Mouse (Mus musculus) midbrain, embryonic 15.5 days (tissue): ENCODE measurements around the gene Map10. TPM values are rescaled to one million over a fixed set of nuclear protein-coding genes. Genes with fewer than 3 reads are reported as not detected.

Experiments
- ATAC-seq: fragments of 200-750 bp; cut with Nextera tagmentation; replicated peaks from 2 replicates; pipeline ENCODE4 v1.8.0; 2017; ENCODE audit warnings: moderate TSS enrichment
- H3K27ac ChIP-seq: fragments of 300-500 bp; sonication (generic); 2 replicates; pipeline ENCODE4 v1.5.1; 2015; ENCODE audit warnings: mild to moderate bottlenecking, inconsistent platforms
- H3K27me3 ChIP-seq: fragments of 300-500 bp; sonication (generic); replicated peaks from 2 replicates; pipeline ENCODE4 v1.6.1; 2015; ENCODE audit warnings: inconsistent platforms
- H3K36me3 ChIP-seq: fragments of 300-500 bp; sonication (generic); replicated peaks from 2 replicates; pipeline ENCODE4 v1.6.1; 2015; ENCODE audit warnings: inconsistent platforms
- H3K4me1 ChIP-seq: fragments of 300-500 bp; sonication (generic); 2 replicates; pipeline ENCODE4 v1.6.1; 2015; ENCODE audit warnings: inconsistent platforms
- H3K4me2 ChIP-seq: fragments of 300-500 bp; sonication (generic); 2 replicates; pipeline ENCODE4 v1.6.1; 2015; ENCODE audit warnings: inconsistent platforms, mild to moderate bottlenecking, moderate library complexity
- H3K4me3 ChIP-seq: fragments of 300-500 bp; sonication (generic); 2 replicates; pipeline ENCODE4 v1.5.1; 2015; ENCODE audit warnings: mild to moderate bottlenecking, inconsistent platforms
- H3K9ac ChIP-seq: fragments of 300-500 bp; sonication (generic); 2 replicates; pipeline ENCODE4 v1.6.1; 2015; ENCODE audit warnings: mild to moderate bottlenecking, inconsistent platforms
- H3K9me3 ChIP-seq: fragments of 300-500 bp; sonication (generic); 2 replicates; pipeline ENCODE4 v1.6.1; 2016; ENCODE audit warnings: inconsistent platforms
- WGBS: fragments of 180-500 bp; shearing (Covaris S2); methylation state at CpG from one replicate; pipeline ENCODE4 v1.1.7; 2015; ENCODE audit warnings: mixed read lengths; 5-methylcytosine and 5-hydroxymethylcytosine counted together
- polyA plus RNA-seq: library from polyadenylated mRNA; unstranded; fragments of >200 nt; fragmentation: Nextera tagmentation; extraction: Ambion mirVana; gene quantifications from 2 replicates; pipeline ENCODE4 v1.2.1, GENCODE M21; 2015

The Map10 gene
- polyA plus RNA-seq, 1 experiment from 2014 or later: 9.3 TPM

DNA sequence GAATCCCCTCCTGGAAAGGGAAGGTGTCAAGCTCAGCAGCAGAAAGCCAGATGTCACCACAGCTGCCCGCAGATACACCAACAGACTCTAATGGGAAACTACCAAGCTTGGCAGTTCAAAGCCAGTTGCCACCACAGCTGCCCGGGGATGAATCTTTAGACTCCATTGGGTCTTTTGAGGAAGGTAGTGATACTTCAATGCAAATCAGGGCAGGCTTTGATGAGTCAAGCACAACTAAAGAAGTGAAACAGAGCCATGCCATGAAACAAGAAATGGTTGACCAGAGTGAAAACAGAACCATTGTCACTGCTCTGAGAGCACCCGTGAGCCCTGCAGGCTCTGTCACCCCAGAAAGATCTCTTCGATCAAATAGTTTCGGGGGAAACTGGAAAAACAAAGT, 1.8 kb downstream of the Map10 start:
- Histone ChIP-seq H3K27ac (no peak overlapping the region), H3K27me3 (no peaks in the 10 kb centered on the region), H3K4me1 (peaks cover 11% of the 10 kb centered on the region), H3K9me3 (peaks cover 15% of the 10 kb centered on the region; the same call in 1 of the 2 replicates), H3K9ac (no peak overlapping the region), H3K4me3 (no peak overlapping the region), H3K36me3 (no peaks in the 10 kb centered on the region), H3K4me2 (no peak overlapping the region)
- ATAC-seq: no peak
- 98% methylated on average over 5 of the region's 5 CpGs for WGBS

GRCm38 (mm10) chr8:125675796-125676195, 6.2 kb downstream of the Map10 start:
- Histone ChIP-seq H3K27ac (no peak overlapping the region), H3K4me1 (peaks cover 3% of the 10 kb centered on the region; the same call in 1 of the 2 replicates), H3K4me2 (no peak overlapping the region), H3K9ac (no peak overlapping the region), H3K36me3 (no peaks in the 10 kb centered on the region), H3K4me3 (no peak overlapping the region), H3K27me3 (no peaks in the 10 kb centered on the region), H3K9me3 (peaks cover 10% of the 10 kb centered on the region; the same call in 1 of the 2 replicates)
- ATAC-seq: no peak
- 79% methylated on average over 3 of the region's 3 CpGs for WGBS

- no peak overlapping the region for H3K9ac ChIP-seq
- H3K4me1 ChIP-seq: peaks cover 8% of the 10 kb centered on the region; the same call in 1 of the 2 replicates
- H3K27me3 ChIP-seq: no peaks in the 10 kb centered on the region
- H3K9me3 ChIP-seq: no peaks in the 10 kb centered on the region
- no peaks in the 10 kb centered on the region for H3K36me3 ChIP-seq
- ATAC-seq: no peak
- no peak overlapping the region for H3K4me3 ChIP-seq
- 89% methylated on average over 6 of the region's 6 CpGs for WGBS
- H3K4me2 ChIP-seq: no peak overlapping the region
- H3K27ac ChIP-seq: no peak overlapping the region
Observed at GRCm38 (mm10) chr8:125677484-125677883, 7.9 kb downstream of the Map10 start.

- H3K27ac ChIP-seq: no peak overlapping the region
- no peaks in the 10 kb centered on the region for H3K36me3 ChIP-seq
- WGBS: 65% methylated on average over 8 of the region's 8 CpGs
- no peak overlapping the region for H3K9ac ChIP-seq
- no peaks in the 10 kb centered on the region for H3K27me3 ChIP-seq
- H3K9me3 ChIP-seq: no peaks in the 10 kb centered on the region
- H3K4me2 ChIP-seq: no peak overlapping the region
- no peak for ATAC-seq
- no peak overlapping the region for H3K4me3 ChIP-seq
- H3K4me1 ChIP-seq: peaks cover 8% of the 10 kb centered on the region; the same call in 1 of the 2 replicates
Observed at GRCm38 (mm10) chr8:125678854-125679648, 9.4 kb downstream of the Map10 start.

DNA sequence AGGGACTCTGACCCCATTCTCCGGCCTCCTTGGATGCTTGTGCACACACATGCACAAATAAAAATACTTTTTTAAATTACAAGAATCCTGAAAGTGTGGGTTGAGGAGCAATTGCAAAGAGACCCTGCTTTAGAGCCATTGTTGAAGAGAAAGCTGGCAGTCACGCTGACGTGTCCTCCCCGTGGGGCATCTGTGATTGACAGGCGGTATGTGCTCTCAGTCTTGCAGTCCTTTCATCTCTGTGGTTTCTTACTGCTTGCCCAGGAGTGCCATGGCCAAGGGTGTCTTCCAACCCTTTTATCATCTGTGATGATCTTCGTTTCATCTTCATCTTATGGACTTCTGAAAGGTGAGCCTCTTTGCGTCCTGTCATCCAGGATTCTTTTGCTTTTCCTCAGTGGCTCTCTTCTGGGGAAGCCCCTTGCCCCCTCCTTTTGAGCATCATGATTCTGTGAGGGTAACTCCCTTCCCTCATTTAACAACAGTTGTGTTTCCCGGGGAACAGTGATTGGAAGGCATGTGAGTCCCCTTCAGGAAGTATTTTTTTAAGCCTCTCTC, 11.3 kb downstream of the Map10 start:
- Histone ChIP-seq H3K9ac (no peak overlapping the region), H3K4me2 (no peak overlapping the region), H3K36me3 (no peaks in the 10 kb centered on the region), H3K27me3 (no peaks in the 10 kb centered on the region; the same call in 1 of the 2 replicates), H3K9me3 (no peaks in the 10 kb centered on the region), H3K4me3 (no peak overlapping the region), H3K27ac (no peak overlapping the region), H3K4me1 (peaks cover 8% of the 10 kb centered on the region; the same call in 1 of the 2 replicates)
- ATAC-seq: no peak
- WGBS: 28% methylated on average over 8 of the region's 8 CpGs

DNA sequence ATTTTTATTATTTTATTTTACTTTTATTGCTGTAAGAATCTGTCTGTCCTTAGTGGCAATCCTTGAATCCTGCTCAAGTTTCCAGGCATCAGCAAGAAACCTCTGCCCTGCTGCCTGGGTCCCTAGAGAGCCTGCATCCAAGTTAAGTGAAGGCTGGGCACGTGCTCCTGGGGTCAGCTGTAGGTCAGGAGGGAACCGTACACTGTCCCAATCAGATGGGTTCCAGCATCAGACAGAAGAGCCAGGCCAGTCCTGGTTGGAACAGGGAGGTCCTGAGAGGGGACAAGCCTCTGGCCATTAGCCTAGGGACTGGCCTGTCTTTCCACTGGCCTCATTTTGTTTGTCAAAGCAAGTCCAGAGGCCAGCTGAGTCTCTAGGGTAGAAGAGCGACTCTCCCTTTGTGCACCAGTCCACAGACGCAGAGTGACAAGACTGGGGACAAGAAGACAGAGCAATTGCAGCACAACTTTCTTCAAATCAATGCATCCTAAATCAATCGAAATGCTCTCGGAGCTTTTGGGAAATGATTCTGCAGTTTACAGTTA, 15.7 kb downstream of the Map10 start:
- H3K4me3 ChIP-seq: no peak overlapping the region
- no peak overlapping the region for H3K9ac ChIP-seq
- no peaks in the 10 kb centered on the region for H3K9me3 ChIP-seq
- H3K27ac ChIP-seq: no peak overlapping the region
- WGBS: 83% methylated on average over 6 of the region's 6 CpGs
- H3K36me3 ChIP-seq: no peaks in the 10 kb centered on the region
- no peaks in the 10 kb centered on the region; the same call in 1 of the 2 replicates for H3K27me3 ChIP-seq
- peaks cover 8% of the 10 kb centered on the region; the same call in 1 of the 2 replicates for H3K4me1 ChIP-seq
- ATAC-seq: no peak
- H3K4me2 ChIP-seq: no peak overlapping the region

GRCm38 (mm10) chr8:125686221-125686865, 16.7 kb downstream of the Map10 start:
- Histone ChIP-seq H3K27me3 (no peaks in the 10 kb centered on the region; the same call in 1 of the 2 replicates), H3K4me3 (no peak overlapping the region), H3K27ac (no peak overlapping the region), H3K9me3 (no peaks in the 10 kb centered on the region), H3K36me3 (no peaks in the 10 kb centered on the region), H3K9ac (no peak overlapping the region), H3K4me2 (no peak overlapping the region), H3K4me1 (no peaks in the 10 kb centered on the region)
- no peak for ATAC-seq
- WGBS: 70% methylated on average over 9 of the region's 9 CpGs

GRCm38 (mm10) chr8:125690166-125690915, 20.7 kb downstream of the Map10 start:
- no peak overlapping the region for H3K9ac ChIP-seq

GRCm38 (mm10) chr8:125690961-125691360, 21.3 kb downstream of the Map10 start:
- Histone ChIP-seq H3K27me3 (no peaks in the 10 kb centered on the region), H3K4me2 (no peak overlapping the region), H3K4me1 (no peaks in the 10 kb centered on the region), H3K9ac (no peak overlapping the region), H3K4me3 (no peak overlapping the region), H3K27ac (no peak overlapping the region), H3K9me3 (no peaks in the 10 kb centered on the region), H3K36me3 (no peaks in the 10 kb centered on the region)
- WGBS: 80% methylated on average over 3 of the region's 3 CpGs
- ATAC-seq: no peak

More at GRCm38 (mm10) chr8:125690166-125690915, 20.7 kb downstream of the Map10 start:
- WGBS: 34% methylated on average over 15 of the region's 15 CpGs
- Histone ChIP-seq H3K27ac (no peak overlapping the region), H3K4me1 (no peaks in the 10 kb centered on the region), H3K4me2 (no peak overlapping the region), H3K9me3 (no peaks in the 10 kb centered on the region), H3K27me3 (no peaks in the 10 kb centered on the region), H3K36me3 (no peaks in the 10 kb centered on the region), H3K4me3 (no peak overlapping the region)
- no peak for ATAC-seq

- Histone ChIP-seq H3K27me3 (no peaks in the 10 kb centered on the region), H3K27ac (no peak overlapping the region), H3K9me3 (no peaks in the 10 kb centered on the region), H3K4me1 (no peaks in the 10 kb centered on the region), H3K4me2 (no peak overlapping the region), H3K9ac (no peak overlapping the region), H3K36me3 (no peaks in the 10 kb centered on the region), H3K4me3 (no peak overlapping the region)
- WGBS: 56% methylated on average over 5 of the region's 5 CpGs
- ATAC-seq: no peak
Observed at GRCm38 (mm10) chr8:125692447-125692846, 22.8 kb downstream of the Map10 start.

DNA sequence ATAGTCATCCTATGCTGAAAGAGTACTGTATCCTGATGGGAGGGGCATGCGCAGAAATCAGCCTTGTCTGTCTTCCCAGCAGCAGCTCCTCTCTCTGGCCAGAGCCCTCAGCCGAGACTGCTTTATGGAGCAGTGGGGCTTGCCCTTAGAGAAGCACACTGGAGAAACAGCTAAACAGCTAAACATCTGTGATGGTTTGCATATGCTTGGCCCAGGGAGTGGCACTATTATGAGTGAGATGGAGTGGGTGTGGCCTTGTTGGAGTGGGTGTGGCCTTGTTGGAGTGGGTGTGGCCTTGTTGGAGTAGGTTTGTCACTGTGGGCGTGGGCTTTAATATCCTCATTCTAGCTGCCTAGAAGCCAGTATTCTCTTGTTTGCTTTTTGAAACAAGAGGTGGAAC, 23.6 kb downstream of the Map10 start:
- no peak overlapping the region for H3K4me3 ChIP-seq

DNA sequence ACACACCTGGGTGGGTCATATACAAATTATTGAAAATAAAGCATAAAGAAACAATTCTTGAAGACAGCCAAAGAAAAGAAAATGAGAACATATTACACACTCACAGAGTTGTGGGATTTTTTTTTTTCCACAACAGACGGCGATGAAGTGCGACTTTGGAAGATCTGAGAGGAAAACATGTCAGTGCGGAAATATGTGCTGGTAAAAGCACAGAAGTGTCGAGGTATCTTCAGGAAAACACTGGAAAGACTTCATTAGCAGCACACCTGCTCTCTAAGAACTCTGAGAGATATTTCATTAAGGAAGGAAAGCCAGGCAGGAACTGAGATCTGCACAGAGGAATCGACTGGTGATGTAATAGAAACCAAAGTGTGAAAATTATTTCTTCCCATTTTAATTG, 26.3 kb downstream of the Map10 start:
- H3K9ac ChIP-seq: no peak overlapping the region
- H3K27me3 ChIP-seq: no peaks in the 10 kb centered on the region
- no peaks in the 10 kb centered on the region for H3K36me3 ChIP-seq
- no peak overlapping the region for H3K4me2 ChIP-seq
- no peak for ATAC-seq
- 91% methylated on average over 6 of the region's 6 CpGs for WGBS
- H3K4me3 ChIP-seq: no peak overlapping the region
- H3K27ac ChIP-seq: no peak overlapping the region
- H3K4me1 ChIP-seq: no peaks in the 10 kb centered on the region
- H3K9me3 ChIP-seq: no peaks in the 10 kb centered on the region; the same call in 1 of the 2 replicates

More for the DNA sequence above, 23.6 kb downstream of the Map10 start:
- 86% methylated on average over 3 of the region's 3 CpGs for WGBS
- H3K27me3 ChIP-seq: no peaks in the 10 kb centered on the region
- H3K4me2 ChIP-seq: no peak overlapping the region
- H3K36me3 ChIP-seq: no peaks in the 10 kb centered on the region
- no peak for ATAC-seq
- no peaks in the 10 kb centered on the region for H3K4me1 ChIP-seq
- no peak overlapping the region for H3K27ac ChIP-seq
- no peaks in the 10 kb centered on the region for H3K9me3 ChIP-seq
- H3K9ac ChIP-seq: no peak overlapping the region
